Mouse (Mus musculus) intestine, embryonic 14.5 days (tissue): ENCODE data around the gene Clca3a1. TPM values are rescaled to one million over a fixed set of nuclear protein-coding genes. Genes with fewer than 3 reads are reported as not detected.

Experiments
- ATAC-seq: fragments of 200-750 bp; cut with Nextera tagmentation; replicated peaks from 2 replicates; pipeline ENCODE4 v1.8.0; 2017; ENCODE audit warnings: low read depth, moderate number of reproducible peaks, moderate TSS enrichment, moderate library complexity; ENCODE audit not compliant: low FRiP score, low TSS enrichment
- DNase-seq: peaks from one replicate; pipeline ENCODE4 v3.0.0-alpha.2; 2018; ENCODE audit warnings: low spot score
- H3K27ac ChIP-seq: fragments of 300-500 bp; sonication (generic); 2 replicates; pipeline ENCODE4 v1.5.1; 2014; ENCODE audit warnings: low read depth, mild to moderate bottlenecking, control low read depth
- H3K27me3 ChIP-seq: fragments of 300-500 bp; sonication (generic); replicated peaks from 2 replicates; pipeline ENCODE4 v1.6.1; 2014; ENCODE audit warnings: low read length, control low read depth; ENCODE audit not compliant: control insufficient read depth, insufficient read depth
- H3K36me3 ChIP-seq: fragments of 300-500 bp; sonication (generic); 2 replicates; pipeline ENCODE4 v1.6.1; 2014; ENCODE audit warnings: low read length, control low read depth; ENCODE audit not compliant: control insufficient read depth, insufficient read depth
- H3K4me1 ChIP-seq: fragments of 300-500 bp; sonication (generic); replicated peaks from 2 replicates; pipeline ENCODE4 v1.6.1; 2014; ENCODE audit warnings: low read length, control low read depth, mixed read lengths; ENCODE audit not compliant: control insufficient read depth, insufficient read depth
- H3K4me2 ChIP-seq: fragments of 300-500 bp; sonication (generic); 2 replicates; pipeline ENCODE4 v1.6.1; 2014; ENCODE audit warnings: low read length
- H3K4me3 ChIP-seq: fragments of 300-500 bp; sonication (generic); 2 replicates; pipeline ENCODE4 v1.5.1; 2014; ENCODE audit warnings: low read depth, low read length, control low read depth, mixed read lengths
- H3K9ac ChIP-seq: fragments of 300-500 bp; sonication (generic); 2 replicates; pipeline ENCODE4 v1.6.1; 2014; ENCODE audit warnings: mild to moderate bottlenecking, low read length
- H3K9me3 ChIP-seq: fragments of 300-500 bp; sonication (generic); 2 replicates; pipeline ENCODE4 v1.6.1; 2016; ENCODE audit warnings: low read length, control low read depth; ENCODE audit not compliant: control insufficient read depth
- WGBS: fragments of 180-500 bp; shearing (Covaris S2); extraction: QIAGEN DNeasy Blood & Tissue Kit; methylation state at CpG from one replicate; pipeline ENCODE4 v1.1.7; 2014; 5-methylcytosine and 5-hydroxymethylcytosine counted together
- polyA plus RNA-seq: library from polyadenylated mRNA; unstranded; fragments of >200 nt; fragmentation: Nextera tagmentation; extraction: Ambion mirVana; gene quantifications from 2 replicates; pipeline ENCODE4 v1.2.1, GENCODE M21; 2014

Clca3a1 gene
- polyA plus RNA-seq, 1 experiment from 2014 or later: 5.9 TPM

DNA sequence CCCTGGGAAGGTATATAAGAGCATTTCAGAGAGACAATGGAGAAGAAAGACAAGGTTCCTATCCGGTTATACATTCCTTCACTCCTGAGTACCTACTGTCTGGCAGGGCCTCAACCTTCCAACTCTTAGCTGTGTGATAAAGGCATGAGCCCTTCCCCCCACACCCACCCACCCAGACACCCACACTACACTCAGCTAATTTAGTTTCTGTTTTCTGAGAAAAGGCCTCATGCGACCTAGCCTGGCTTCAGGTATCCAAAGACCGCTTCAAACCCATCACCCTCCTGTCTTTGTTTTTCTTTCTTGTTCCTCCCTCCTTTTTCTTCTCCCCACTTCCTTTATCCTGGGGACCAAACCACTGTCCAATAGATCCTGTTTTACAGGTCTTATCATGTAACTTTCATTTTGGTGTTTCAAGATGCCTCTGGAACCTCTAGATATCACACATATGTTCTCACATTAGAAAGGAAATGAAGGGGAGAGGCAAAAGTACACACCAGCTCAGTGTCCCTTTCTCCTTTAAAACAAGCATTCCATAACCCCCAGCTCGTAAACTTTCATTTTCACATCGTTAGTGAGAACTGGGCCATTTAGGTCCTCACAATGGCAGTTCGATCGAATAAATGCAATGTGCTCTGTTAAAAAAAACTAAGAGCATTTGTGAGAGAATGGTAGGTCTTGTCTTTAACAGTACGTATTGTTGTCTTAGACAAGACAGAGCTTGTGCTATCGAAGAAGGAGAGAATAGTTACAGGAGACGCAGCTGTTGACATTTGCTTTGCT lies 39.5 kb downstream of the Clca3a1 start:
- Histone ChIP-seq H3K36me3 (no peaks in the 10 kb centered on the region), H3K4me2 (peak overlapping the region; percentile 53), H3K9me3 (no peaks in the 10 kb centered on the region), H3K27ac (peak overlapping the region; percentile 99; the same call in 1 of the 2 replicates), H3K9ac (no peak overlapping the region), H3K27me3 (no peaks in the 10 kb centered on the region), H3K4me1 (peaks cover 25% of the 10 kb centered on the region), H3K4me3 (peak overlapping the region; percentile 85)
- WGBS: 83% methylated on average over 10 of the region's 10 CpGs
- ATAC-seq: no peak
- DNase-seq: no peak

DNA sequence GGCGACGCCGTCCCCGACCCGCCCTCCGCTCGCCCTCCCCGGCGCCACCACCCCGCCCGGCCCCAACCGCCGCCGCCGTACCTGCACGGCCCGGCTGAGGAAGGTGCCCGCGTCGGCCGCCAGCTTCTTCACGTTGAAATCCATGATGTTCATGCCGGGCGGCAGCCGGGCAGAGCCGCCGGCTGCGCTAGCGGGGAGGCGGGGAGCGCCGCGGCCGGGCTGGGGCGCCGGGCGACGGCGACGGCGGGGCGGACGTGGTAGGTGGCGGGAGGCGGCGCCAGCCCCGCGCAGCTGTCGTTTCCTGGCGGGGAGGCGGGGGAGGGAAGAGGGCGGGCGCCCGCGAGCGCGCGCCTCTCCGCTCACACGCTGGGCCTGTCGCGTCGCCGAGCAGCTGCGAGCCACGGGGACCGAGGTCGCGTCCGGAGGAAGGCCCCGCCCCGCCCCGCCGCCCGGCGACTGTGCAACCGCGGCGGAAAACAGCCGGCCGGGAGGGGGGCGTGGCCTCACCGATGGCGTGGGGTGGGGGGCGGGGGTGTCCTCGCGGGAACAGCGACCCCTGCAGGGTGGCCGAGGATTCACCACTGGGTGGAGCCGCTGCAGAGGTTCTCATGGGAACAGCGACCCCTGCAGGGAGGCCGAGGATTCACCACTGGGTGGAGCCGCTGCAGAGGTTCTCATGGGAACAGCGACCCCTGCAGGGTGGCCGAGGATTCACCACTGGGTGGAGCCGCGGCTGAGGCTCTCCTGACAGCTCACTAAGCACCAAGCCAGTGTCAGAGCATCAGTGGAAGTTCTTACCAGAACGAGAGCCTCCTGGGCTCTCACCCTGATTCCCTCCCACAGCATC lies 40.7 kb downstream of the Clca3a1 start, which contains the start of gene Sh3glb1:
Sh3glb1 (minus strand) TSS at position 435 of the 847 bp plus-strand sequence.
- H3K36me3 ChIP-seq: no peaks in the 10 kb centered on the region
- peak within 1 kb of the TSS; percentile 84 for H3K9ac ChIP-seq
- DNase-seq (peak; percentile 99), ATAC-seq (peak; percentile 91)
- H3K4me3 ChIP-seq: peak within 1 kb of the TSS; percentile 85
- WGBS: 1% methylated on average over 57 of the region's 98 CpGs
- no peaks in the 10 kb centered on the region for H3K9me3 ChIP-seq
- peak within 1 kb of the TSS; percentile 99 for H3K27ac ChIP-seq
- H3K27me3 ChIP-seq: no peaks in the 10 kb centered on the region
- peak within 1 kb of the TSS; percentile 75 for H3K4me2 ChIP-seq
- peaks cover 31% of the 10 kb centered on the region for H3K4me1 ChIP-seq

DNA sequence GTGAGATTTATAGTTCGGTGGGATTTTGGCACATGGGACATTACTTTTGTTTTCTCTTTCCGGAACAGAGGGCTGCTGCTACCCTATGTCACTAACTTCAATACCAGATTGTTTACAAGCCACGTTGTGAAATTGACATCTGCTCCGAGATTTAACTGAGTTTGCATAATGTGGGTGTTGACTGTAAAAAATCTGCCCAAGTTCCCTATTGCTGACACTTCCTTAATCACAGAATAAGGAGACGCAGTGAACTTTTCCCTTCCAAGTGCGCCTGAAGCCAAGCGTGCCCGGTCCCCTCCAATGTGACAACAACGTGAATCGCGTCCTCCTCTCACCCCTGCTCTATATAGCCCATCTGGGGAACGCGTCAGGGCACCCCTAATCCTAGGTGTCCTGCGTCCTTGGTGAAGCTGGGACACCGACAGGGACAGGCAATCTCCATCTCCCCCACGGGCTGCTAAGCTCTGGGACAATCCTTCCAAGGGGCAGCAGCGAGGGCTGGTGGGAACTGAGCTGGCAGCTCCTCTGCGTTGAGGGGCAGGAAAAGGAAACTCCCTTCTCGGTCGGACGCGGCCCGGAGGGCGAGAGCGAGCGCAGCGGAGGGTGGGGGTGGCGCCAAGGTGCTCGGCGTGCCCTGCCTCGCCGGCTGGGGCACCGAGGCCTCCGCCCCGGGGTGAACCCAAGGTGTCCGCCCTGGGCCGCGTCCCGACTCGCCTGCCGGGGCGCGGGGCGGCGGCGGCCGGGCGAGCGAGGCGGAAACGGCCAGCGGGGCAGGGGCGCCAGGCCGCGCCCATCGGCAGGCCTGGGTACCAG lies 41.5 kb downstream of the Clca3a1 start:
- H3K27me3 ChIP-seq: no peaks in the 10 kb centered on the region
- ATAC-seq: peak; percentile 7
- no peaks in the 10 kb centered on the region for H3K36me3 ChIP-seq
- peak overlapping the region; percentile 85 for H3K4me3 ChIP-seq
- H3K9me3 ChIP-seq: no peaks in the 10 kb centered on the region
- WGBS: under 1% methylated on average over 41 of the region's 56 CpGs
- H3K4me2 ChIP-seq: peak overlapping the region; percentile 75
- DNase-seq: peak; percentile 88
- peaks cover 37% of the 10 kb centered on the region for H3K4me1 ChIP-seq
- peak overlapping the region; percentile 99 for H3K27ac ChIP-seq
- peak overlapping the region; percentile 84 for H3K9ac ChIP-seq

DNA sequence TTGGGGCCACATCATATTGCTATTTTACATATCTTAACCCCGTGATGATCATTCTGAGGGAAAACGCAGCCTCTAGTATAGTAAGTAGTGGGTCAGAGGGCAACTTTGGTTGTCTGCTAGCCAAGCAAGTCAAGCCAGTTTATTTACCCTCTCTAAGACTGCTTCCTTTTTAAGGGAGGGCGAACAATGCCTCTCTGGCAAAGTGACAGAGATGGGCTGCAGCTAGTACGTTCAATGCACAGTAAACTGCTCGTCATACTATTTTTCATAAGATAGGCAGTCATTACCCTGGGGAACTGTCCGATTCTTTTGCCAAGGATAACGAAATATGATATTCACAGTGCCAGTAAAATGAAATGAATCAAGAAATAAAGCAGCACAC lies 42.1 kb downstream of the Clca3a1 start:
- H3K9me3 ChIP-seq: no peaks in the 10 kb centered on the region
- ATAC-seq: no peak
- no peak for DNase-seq
- H3K4me2 ChIP-seq: peak overlapping the region; percentile 75
- H3K9ac ChIP-seq: peak overlapping the region; percentile 84
- WGBS: 11% methylated on average over 7 of the region's 7 CpGs
- H3K4me1 ChIP-seq: peaks cover 37% of the 10 kb centered on the region
- H3K27ac ChIP-seq: 0 out of 2 replicates have a peak overlapping the region, but pooled peaks have one; percentile 99
- peak overlapping the region; percentile 85 for H3K4me3 ChIP-seq
- no peaks in the 10 kb centered on the region for H3K36me3 ChIP-seq
- no peaks in the 10 kb centered on the region for H3K27me3 ChIP-seq

DNA sequence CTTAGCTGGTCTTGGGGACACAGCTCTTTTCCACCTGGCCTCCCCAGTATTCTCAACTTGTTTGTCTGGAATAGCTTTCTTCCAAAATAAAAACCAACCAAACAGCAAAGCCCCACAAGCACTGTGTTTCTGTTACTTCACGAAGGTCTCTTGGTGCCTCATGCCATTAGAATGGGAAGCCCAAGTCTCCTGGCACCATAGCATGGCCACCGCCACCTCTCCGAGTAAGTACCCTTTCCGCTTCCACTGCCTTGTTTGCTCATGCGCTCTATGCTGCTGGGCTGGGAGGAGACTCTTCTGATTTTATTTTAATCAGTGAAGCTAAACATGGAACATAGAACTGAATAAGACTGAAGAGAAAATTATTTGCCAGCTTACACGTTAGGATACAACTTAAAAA lies 42.9 kb downstream of the Clca3a1 start:
- Histone ChIP-seq H3K9me3 (no peaks in the 10 kb centered on the region), H3K4me3 (no peak overlapping the region), H3K4me1 (peaks cover 37% of the 10 kb centered on the region), H3K27ac (no peak overlapping the region), H3K9ac (no peak overlapping the region), H3K4me2 (peak overlapping the region; percentile 7; the same call in 1 of the 2 replicates), H3K36me3 (no peaks in the 10 kb centered on the region), H3K27me3 (no peaks in the 10 kb centered on the region)
- DNase-seq: no peak
- no peak for ATAC-seq
- 88% methylated on average over 6 of the region's 6 CpGs for WGBS

DNA sequence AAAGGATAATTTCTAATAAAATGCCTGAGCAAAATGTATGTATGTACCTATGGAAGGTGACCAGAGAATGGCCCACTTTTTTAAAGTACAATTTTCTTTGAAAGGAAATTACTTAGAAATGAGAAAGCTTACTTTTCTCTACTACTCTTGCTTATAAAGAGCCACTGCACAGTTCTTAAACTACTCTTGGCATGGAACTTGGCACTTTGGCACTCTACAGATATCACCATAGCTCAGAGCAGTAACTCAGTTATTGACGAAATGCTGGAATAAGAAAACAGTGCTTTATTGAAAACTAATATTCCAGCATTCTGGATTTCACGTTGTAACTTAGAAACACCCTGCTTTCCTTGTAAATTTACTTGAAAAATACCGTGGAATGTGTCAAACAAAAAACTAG lies 43.7 kb downstream of the Clca3a1 start:
- H3K27ac ChIP-seq: no peak overlapping the region
- peaks cover 6% of the 10 kb centered on the region for H3K36me3 ChIP-seq
- no peak overlapping the region for H3K4me2 ChIP-seq
- no peak for ATAC-seq
- WGBS: 82% methylated on average over 3 of the region's 3 CpGs
- no peak overlapping the region for H3K9ac ChIP-seq
- H3K4me1 ChIP-seq: peaks cover 37% of the 10 kb centered on the region
- no peak overlapping the region for H3K4me3 ChIP-seq
- H3K9me3 ChIP-seq: no peaks in the 10 kb centered on the region
- DNase-seq: no peak
- H3K27me3 ChIP-seq: no peaks in the 10 kb centered on the region

DNA sequence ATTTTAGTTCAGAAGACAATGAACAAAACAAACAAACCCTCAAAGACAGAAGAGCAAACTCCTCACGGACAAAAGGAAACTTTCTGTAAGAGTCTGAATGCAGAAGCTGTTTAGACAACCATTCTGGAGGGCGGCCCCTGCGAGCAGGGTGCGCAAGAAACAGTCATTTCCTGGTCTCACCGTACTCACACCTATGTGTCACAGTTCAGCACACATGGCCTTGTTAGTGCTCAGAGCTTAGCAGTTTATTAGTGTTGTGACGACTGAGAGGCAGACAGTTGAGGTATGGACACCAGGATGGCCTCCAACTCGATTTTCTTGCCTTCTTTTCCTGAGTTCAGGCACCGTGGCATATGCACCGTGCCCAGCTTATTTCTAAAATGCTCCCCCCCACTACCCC lies 44.9 kb downstream of the Clca3a1 start:
- DNase-seq (no peak), ATAC-seq (no peak)
- H3K27me3 ChIP-seq: no peaks in the 10 kb centered on the region
- H3K36me3 ChIP-seq: peaks cover 17% of the 10 kb centered on the region
- no peak overlapping the region for H3K27ac ChIP-seq
- WGBS: 57% methylated on average over 9 of the region's 9 CpGs
- no peak overlapping the region for H3K9ac ChIP-seq
- H3K4me3 ChIP-seq: no peak overlapping the region
- no peaks in the 10 kb centered on the region for H3K9me3 ChIP-seq
- no peak overlapping the region for H3K4me2 ChIP-seq
- H3K4me1 ChIP-seq: peaks cover 36% of the 10 kb centered on the region

DNA sequence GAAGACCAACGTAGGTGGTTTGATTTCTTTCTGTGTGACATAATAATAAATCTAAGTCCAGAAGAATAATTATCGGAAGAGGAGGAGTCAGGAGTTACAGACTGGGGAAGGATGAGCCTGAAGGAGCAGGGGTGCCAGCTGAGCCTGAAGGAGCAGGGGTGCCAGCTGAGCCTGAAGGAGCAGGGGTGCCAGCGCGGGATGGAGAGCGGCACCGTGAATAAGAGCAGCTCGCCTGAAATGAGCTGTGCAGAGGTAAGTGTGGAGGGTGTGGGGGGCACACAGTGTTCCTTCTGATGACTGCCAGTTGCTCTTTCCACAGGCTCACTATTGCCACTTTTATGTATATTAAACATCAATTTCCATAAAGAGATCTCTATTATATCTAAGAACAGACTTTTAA lies 45.7 kb downstream of the Clca3a1 start:
- H3K36me3 ChIP-seq: peaks cover 22% of the 10 kb centered on the region
- no peak for ATAC-seq
- no peak overlapping the region for H3K27ac ChIP-seq
- H3K9me3 ChIP-seq: no peaks in the 10 kb centered on the region
- DNase-seq: no peak
- H3K4me2 ChIP-seq: no peak overlapping the region
- no peak overlapping the region for H3K9ac ChIP-seq
- H3K27me3 ChIP-seq: no peaks in the 10 kb centered on the region
- H3K4me3 ChIP-seq: no peak overlapping the region
- H3K4me1 ChIP-seq: peaks cover 33% of the 10 kb centered on the region
- WGBS: 84% methylated on average over 7 of the region's 7 CpGs
